Mouse (Mus musculus) erythroblast, embryonic 14.5 days (primary cell): ENCODE measurements around the gene Nenf.

Source experiments
- GATA1 ChIP-seq: IDR thresholded peaks from 2 replicates; pipeline ENCODE4 v1.6.1; 2012; ENCODE audit warnings: low read length, inconsistent platforms, mixed read lengths
- TAL1 ChIP-seq: IDR thresholded peaks from 3 replicates; pipeline ENCODE4 v1.6.1; 2012; ENCODE audit warnings: low read length, inconsistent platforms, mixed read lengths

- TF ChIP-seq TAL1 (no peak), GATA1 (no peak)
Measured at GRCm38 (mm10) chr1:191348592-191348991, 30.6 kb upstream of the Nenf start.
